ENCODE assay signal across 8 mouse cellular contexts in the genomic region with DNA sequence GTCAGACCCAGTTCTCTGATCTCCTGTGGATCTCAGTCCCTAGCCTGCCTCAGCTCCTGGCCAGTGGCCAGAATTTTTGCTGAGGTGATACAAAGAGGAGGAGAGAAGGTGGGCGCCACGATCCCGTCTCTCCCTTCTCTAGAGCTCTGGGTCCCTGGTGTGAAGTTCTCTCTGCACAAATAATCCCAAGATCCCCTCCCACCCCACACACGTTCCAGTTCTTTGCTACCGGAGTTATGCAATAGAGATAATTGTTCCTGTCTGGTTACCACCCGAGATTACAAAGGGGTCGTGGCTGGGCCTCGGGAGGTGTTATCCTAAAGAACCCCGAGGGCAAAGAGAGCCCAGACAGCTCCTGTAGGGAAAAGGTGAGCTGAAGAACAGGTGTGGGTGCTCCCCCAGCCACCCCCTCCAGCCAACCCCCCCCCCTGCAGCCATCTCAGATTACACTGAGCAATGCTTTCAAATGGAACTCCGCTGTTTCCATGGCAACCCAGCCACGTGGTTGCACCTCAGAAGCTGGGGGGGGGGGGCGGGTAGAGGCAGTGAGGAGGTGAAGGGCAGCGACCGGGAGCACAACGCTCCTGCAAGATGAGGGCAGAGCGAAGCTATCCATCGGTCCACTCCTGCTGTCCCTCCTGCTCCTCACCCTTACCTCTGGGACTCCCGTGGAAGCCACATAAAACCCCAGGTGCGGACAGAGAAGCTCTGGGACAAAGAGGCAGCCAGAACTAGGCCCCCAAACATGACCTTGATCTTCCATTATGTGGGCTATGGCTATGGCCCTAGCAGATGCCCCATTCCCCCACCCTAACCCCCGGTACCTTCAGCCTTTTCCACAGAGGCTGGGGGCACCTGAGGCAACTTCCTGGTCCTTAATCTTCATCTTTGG.
DNase-seq lines count a peak whose midpoint lies in the region; ATAC-seq and TF ChIP-seq lines count a peak whose summit lies in the region.

No protein-coding gene starts in this region.

- no peak for TF ChIP-seq CTCF in gastrocnemius, adult 2 months (IDR thresholded peaks at IDR 0.05)
- no peak for TF ChIP-seq CTCF in MEL (IDR thresholded peaks at IDR 0.05 in 2 of 3, conservative IDR thresholded peaks at IDR 0.05 in 1 of 3; ENCODE audit: control insufficient read depth in 1 of 3, insufficient read depth in 1 of 3, low read depth in 2 of 3, low read length in 3 of 3, poor library complexity in 1 of 3, severe bottlenecking in 1 of 3)

- H3K4me1 ChIP-seq in MEL (ENCODE audit: control insufficient read depth in 1 of 2, insufficient read depth in 2 of 2, low read length in 2 of 2): peaks cover 2 to 22% of the 10 kb centered on the region in 2 experiments; a peak in 3 of 4 replicates
- peaks cover 81% of the 10 kb centered on the region for H3K4me1 ChIP-seq in embryonic facial prominence, embryonic 12.5 days
- H3K4me1 ChIP-seq in liver, embryonic 11.5 days (replicated peaks; ENCODE audit: control insufficient read depth, insufficient read depth, low read length): peaks cover 46% of the 10 kb centered on the region

- H3K4me2 ChIP-seq in embryonic facial prominence, embryonic 12.5 days (replicated peaks): peak overlapping the region; percentile 44
- H3K4me2 ChIP-seq in liver, embryonic 11.5 days: peak overlapping the region; percentile 18; the same call in 1 of the 2 replicates

- peak overlapping the region; percentile 38; the same call in 1 of the 2 replicates for H3K27ac ChIP-seq in gastrocnemius, adult 2 months
- H3K27ac ChIP-seq in MEL (ENCODE audit: control insufficient read depth, low read depth, low read length): no peak overlapping the region
- H3K27ac ChIP-seq in embryonic facial prominence, embryonic 12.5 days: peak overlapping the region; percentile 88
- H3K27ac ChIP-seq in liver, embryonic 11.5 days (ENCODE audit: low read depth, low read length): no peak overlapping the region

- peaks cover 0 to 8% of the 10 kb centered on the region in 2 experiments; a peak in 2 of 4 replicates for H3K36me3 ChIP-seq in MEL (ENCODE audit: control insufficient read depth in 1 of 2, insufficient read depth in 2 of 2, low read length in 2 of 2)
- H3K36me3 ChIP-seq in embryonic facial prominence, embryonic 12.5 days: no peaks in the 10 kb centered on the region
- H3K36me3 ChIP-seq in liver, embryonic 11.5 days (ENCODE audit: control insufficient read depth, insufficient read depth, low read length): no peaks in the 10 kb centered on the region

- ATAC-seq in embryonic facial prominence, embryonic 12.5 days (ENCODE audit: insufficient number of reproducible peaks, insufficient read depth, low FRiP score, low TSS enrichment): no peak
- ATAC-seq in liver, embryonic 11.5 days (replicated peaks; ENCODE audit: low FRiP score): no peak
- no peak for ATAC-seq in megakaryocyte progenitor cell, adult 5-6 weeks (replicated peaks; ENCODE audit: poor library complexity)

- H3K9ac ChIP-seq in MEL (ENCODE audit: control insufficient read depth, low read depth, low read length, poor library complexity, severe bottlenecking): no peak overlapping the region
- peak overlapping the region; percentile 11; the same call in 1 of the 2 replicates for H3K9ac ChIP-seq in embryonic facial prominence, embryonic 12.5 days
- H3K9ac ChIP-seq in liver, embryonic 11.5 days (ENCODE audit: low read depth, low read length): no peak overlapping the region

- intact Hi-C loops in gastrocnemius, adult 2 months (cut with DNase I): no loop called here

- 2% methylated on average over 20 of the region's 20 CpGs for WGBS in embryonic facial prominence, embryonic 12.5 days
- 17% methylated on average over 19 of the region's 20 CpGs for WGBS in liver, embryonic 11.5 days

- H3K9me3 ChIP-seq in MEL (replicated peaks; ENCODE audit: insufficient read depth, low read length): no peaks in the 10 kb centered on the region
- no peaks in the 10 kb centered on the region for H3K9me3 ChIP-seq in embryonic facial prominence, embryonic 12.5 days
- H3K9me3 ChIP-seq in liver, embryonic 11.5 days (ENCODE audit: control insufficient read depth, low read length): no peaks in the 10 kb centered on the region

- no peak for TF ChIP-seq EP300 in MEL (IDR thresholded peaks at IDR 0.05; ENCODE audit: low read depth in 1 of 2, low read length in 2 of 2)

- no peak for TF ChIP-seq POLR2A in MEL (IDR thresholded peaks at IDR 0.05; ENCODE audit: control insufficient read depth in 1 of 2, insufficient read depth in 1 of 2, low read depth in 1 of 2, low read length in 2 of 2, poor library complexity in 1 of 2)

- no peaks in the 10 kb centered on the region for H3K79me2 ChIP-seq in MEL (ENCODE audit: control insufficient read depth, insufficient read depth, low read length, poor library complexity)

- peak; percentile 58 for DNase-seq in gastrocnemius, adult 2 months
- no peak for DNase-seq in gastrocnemius, postnatal 10 days
- DNase-seq in MEL (ENCODE audit: low read depth, low spot score): no peak
- DNase-seq in kidney, adult 8-10 months: peak; percentile 73 to 75
- no peak for DNase-seq in liver, embryonic 11.5 days (ENCODE audit: low spot score)
- DNase-seq in right cerebral cortex, adult 2 months (ENCODE audit: low spot score in 2 of 2): peak; percentile 70 to 75

- TF ChIP-seq RAD21 in MEL (IDR thresholded peaks at IDR 0.05; ENCODE audit: low read depth, low read length): no peak

- no peaks in the 10 kb centered on the region for H3K27me3 ChIP-seq in MEL (ENCODE audit: control insufficient read depth in 1 of 2, insufficient read depth in 2 of 2, low read length in 2 of 2)
- no peaks in the 10 kb centered on the region for H3K27me3 ChIP-seq in embryonic facial prominence, embryonic 12.5 days
- H3K27me3 ChIP-seq in liver, embryonic 11.5 days (replicated peaks; ENCODE audit: control insufficient read depth, insufficient read depth, low read length): peaks cover 5% of the 10 kb centered on the region; the same call in 1 of the 2 replicates

- no peak overlapping the region for H3K4me3 ChIP-seq in gastrocnemius, adult 2 months
- H3K4me3 ChIP-seq in MEL (ENCODE audit: control insufficient read depth in 1 of 2, insufficient read depth in 1 of 2, low read depth in 2 of 2, low read length in 2 of 2): no peak overlapping the region
- H3K4me3 ChIP-seq in embryonic facial prominence, embryonic 12.5 days: 0 out of 2 replicates have a peak overlapping the region, but pooled peaks have one; percentile 3
- H3K4me3 ChIP-seq in liver, embryonic 11.5 days (ENCODE audit: low read depth, low read length): no peak overlapping the region

TF ChIP-seq in MEL, 35 proteins besides CTCF, POLR2A, EP300 and RAD21:
- TF ChIP-seq MXI1 (IDR thresholded peaks at IDR 0.05; ENCODE audit: low read depth, low read length) (no peak), USF1 (IDR thresholded peaks at IDR 0.05; ENCODE audit: low read depth, low read length) (0 out of 2 replicates have a peak, but pooled peaks have one; percentile 26)

Comparison
In these comparisons a context has a peak if more than half of its experiments do, and no peak if none do; other contexts are left out.
1. DNase-seq: peak in gastrocnemius, adult 2 months (single experiment), kidney, adult 8-10 months (2 of 2) and right cerebral cortex, adult 2 months (2 of 2); none in gastrocnemius, postnatal 10 days (single experiment), MEL (single experiment) and liver, embryonic 11.5 days (single experiment).
2. H3K27ac ChIP-seq: peak in gastrocnemius, adult 2 months (single experiment) and embryonic facial prominence, embryonic 12.5 days (single experiment); none in MEL (single experiment) and liver, embryonic 11.5 days (single experiment).